Mouse (Mus musculus): ENCODE results near the gene Amz2.

DNA sequence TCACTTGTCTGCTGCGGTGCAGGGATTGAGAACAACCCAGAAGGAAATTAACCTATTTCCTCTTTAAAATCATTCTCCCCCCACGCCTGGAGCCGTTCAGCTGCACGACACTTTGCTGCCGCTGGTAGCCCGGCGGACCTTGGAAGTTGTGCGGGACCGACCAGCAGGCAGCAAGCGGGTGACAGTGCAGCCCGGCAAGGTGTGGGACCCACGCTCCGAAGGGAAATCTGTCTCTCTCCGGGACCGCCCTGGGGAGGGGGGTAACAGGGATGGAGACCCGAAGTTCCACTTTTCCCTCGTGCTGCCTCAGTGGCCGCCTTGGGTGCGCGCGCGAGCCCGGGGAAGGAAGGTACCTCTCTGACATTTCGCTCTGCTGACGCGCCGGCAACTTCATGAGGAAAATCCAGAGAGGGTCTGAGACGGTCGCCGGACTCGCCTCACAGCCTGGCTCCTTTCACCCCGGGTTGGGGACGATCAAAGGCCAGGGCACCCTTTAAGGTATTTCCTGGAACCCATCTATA lies 46.5 kb downstream of the Amz2 start:
- TF ChIP-seq CTCF (IDR thresholded peaks at IDR 0.05; ENCODE audit: borderline replicate concordance, insufficient read depth, low read depth, low read length) (no peak), POLR2A (IDR thresholded peaks at IDR 0.05; ENCODE audit: borderline replicate concordance, insufficient read depth, low read length) (no peak)
